ENCODE assay signal across 26 mouse cellular contexts in the genomic region with DNA sequence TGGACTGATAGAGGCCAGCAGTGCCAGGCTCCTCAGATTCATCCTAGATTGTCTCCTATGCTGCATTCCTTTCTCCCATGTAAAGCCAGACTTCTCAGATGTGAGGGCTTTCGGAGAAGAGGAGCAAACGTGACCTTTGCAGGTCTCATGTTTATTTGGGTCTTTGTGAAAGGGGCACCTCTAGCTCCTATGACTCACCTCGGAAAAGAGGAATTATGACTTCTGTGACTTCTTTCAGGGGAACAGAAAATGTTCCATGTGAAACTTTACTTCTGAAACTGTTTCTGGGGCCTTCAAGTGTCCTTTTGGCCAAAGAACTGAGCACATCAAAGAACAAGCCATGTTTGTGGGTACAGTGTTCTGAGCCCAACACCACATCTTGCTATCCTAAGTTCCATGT.
A peak's percentile ranks its signal among the peaks of the same experiment; 100 is the strongest.
DNase-seq lines count a peak whose midpoint lies in the region; ATAC-seq and TF ChIP-seq lines count a peak whose summit lies in the region.
"Had no signal": no experiment of that assay in that cellular context is flagged by ENCODE, and none has a peak within 500 bp of the region (broad histone marks: within the 10 kb centered on the region; RNA-seq: fewer than 3 reads in every experiment).

No protein-coding gene starts in this region.

- no peak overlapping the region for H3K27ac ChIP-seq in intestine, postnatal 0 days (ENCODE audit: low read depth, low read length)
- H3K27ac ChIP-seq in intestine, embryonic 15.5 days: no peak overlapping the region
- no peak overlapping the region for H3K27ac ChIP-seq in hindbrain, embryonic 16.5 days (ENCODE audit: low read depth, low read length)
- H3K27ac ChIP-seq: embryonic facial prominence, embryonic 10.5 days; embryonic facial prominence, embryonic 13.5 days; forebrain, embryonic 12.5 days; forebrain, embryonic 15.5 days; hindbrain, embryonic 12.5 days; hindbrain, embryonic 15.5 days had no signal

- TF ChIP-seq CTCF in intestine, postnatal 0 days (IDR thresholded peaks at IDR 0.05; ENCODE audit: low read depth): peak; percentile 17; the same call in 1 of the 2 replicates

- no peaks in the 10 kb centered on the region for H3K4me1 ChIP-seq in intestine, postnatal 0 days (replicated peaks; ENCODE audit: control insufficient read depth, insufficient read depth, low read length)
- H3K4me1 ChIP-seq in intestine, embryonic 15.5 days (replicated peaks): no peaks in the 10 kb centered on the region
- H3K4me1 ChIP-seq in hindbrain, embryonic 16.5 days (ENCODE audit: control insufficient read depth, insufficient read depth, low read depth, low read length): no peaks in the 10 kb centered on the region
- H3K4me1 ChIP-seq: forebrain, embryonic 12.5 days; forebrain, embryonic 15.5 days; hindbrain, embryonic 12.5 days; hindbrain, embryonic 15.5 days had no signal

- H3K4me2 ChIP-seq in intestine, postnatal 0 days (replicated peaks; ENCODE audit: low read depth): no peak overlapping the region
- no peak overlapping the region for H3K4me2 ChIP-seq in intestine, embryonic 15.5 days (replicated peaks)
- no peak overlapping the region for H3K4me2 ChIP-seq in hindbrain, embryonic 16.5 days (ENCODE audit: low read length)
- H3K4me2 ChIP-seq: embryonic facial prominence, embryonic 13.5 days; forebrain, embryonic 12.5 days; forebrain, embryonic 15.5 days; heart, embryonic 11.5 days; hindbrain, embryonic 12.5 days; hindbrain, embryonic 15.5 days had no signal

- no peak overlapping the region for H3K9ac ChIP-seq in intestine, postnatal 0 days (ENCODE audit: low read depth, low read length)
- H3K9ac ChIP-seq in intestine, embryonic 15.5 days: no peak overlapping the region
- no peak overlapping the region for H3K9ac ChIP-seq in hindbrain, embryonic 16.5 days (ENCODE audit: low read depth, low read length)
- H3K9ac ChIP-seq: embryonic facial prominence, embryonic 13.5 days; forebrain, embryonic 12.5 days; forebrain, embryonic 15.5 days; hindbrain, embryonic 12.5 days; hindbrain, embryonic 15.5 days had no signal

- no peak for DNase-seq in heart, adult 11 months
- DNase-seq in gastrocnemius, adult 18-20 months (ENCODE audit: low spot score): no peak
- DNase-seq: adrenal gland, adult 2 months; adrenal gland, postnatal 25 days; B cell, adult 2 months; cerebellum, adult 2 months; cerebellum, adult 9-11 months; cerebellum, postnatal 25 days; embryo, embryonic 11 days; gastrocnemius, postnatal 10 days; gastrocnemius, postnatal 36 days; heart, adult 18-20 months had no signal

- no peaks in the 10 kb centered on the region for H3K36me3 ChIP-seq in intestine, postnatal 0 days (ENCODE audit: control insufficient read depth, insufficient read depth)
- H3K36me3 ChIP-seq in intestine, embryonic 15.5 days: no peaks in the 10 kb centered on the region
- no peaks in the 10 kb centered on the region for H3K36me3 ChIP-seq in hindbrain, embryonic 16.5 days (ENCODE audit: control insufficient read depth, insufficient read depth, low read length)
- H3K36me3 ChIP-seq: embryonic facial prominence, embryonic 10.5 days; embryonic facial prominence, embryonic 13.5 days; forebrain, embryonic 12.5 days; forebrain, embryonic 15.5 days; hindbrain, embryonic 12.5 days; hindbrain, embryonic 15.5 days had no signal

- no peak overlapping the region for H3K4me3 ChIP-seq in intestine, postnatal 0 days (ENCODE audit: low read depth, low read length)
- H3K4me3 ChIP-seq in intestine, embryonic 15.5 days (replicated peaks): no peak overlapping the region
- H3K4me3 ChIP-seq in hindbrain, embryonic 16.5 days (ENCODE audit: low read length): no peak overlapping the region
- H3K4me3 ChIP-seq: embryonic facial prominence, embryonic 10.5 days; embryonic facial prominence, embryonic 13.5 days; erythroblast, embryonic 14.5 days; forebrain, embryonic 12.5 days; forebrain, embryonic 15.5 days; hindbrain, embryonic 12.5 days; hindbrain, embryonic 15.5 days had no signal

- no peaks in the 10 kb centered on the region for H3K27me3 ChIP-seq in intestine, postnatal 0 days (replicated peaks; ENCODE audit: control insufficient read depth, insufficient read depth, low read length)
- H3K27me3 ChIP-seq in intestine, embryonic 15.5 days (replicated peaks): no peaks in the 10 kb centered on the region
- H3K27me3 ChIP-seq in hindbrain, embryonic 16.5 days (replicated peaks; ENCODE audit: control insufficient read depth, insufficient read depth, low read length): no peaks in the 10 kb centered on the region
- H3K27me3 ChIP-seq: embryonic facial prominence, embryonic 13.5 days; forebrain, embryonic 12.5 days; forebrain, embryonic 15.5 days; hindbrain, embryonic 12.5 days; hindbrain, embryonic 15.5 days had no signal

- no peak for ATAC-seq in intestine, postnatal 0 days
- ATAC-seq in intestine, embryonic 15.5 days: no peak
- ATAC-seq in granulocyte monocyte progenitor cell, adult 5-6 weeks (replicated peaks; ENCODE audit: poor library complexity, severe bottlenecking): peak; percentile 81
- ATAC-seq in megakaryocyte progenitor cell, adult 5-6 weeks (replicated peaks; ENCODE audit: poor library complexity): peak; percentile 57
- ATAC-seq in hindbrain, embryonic 16.5 days: no peak
- ATAC-seq: forebrain, embryonic 15.5 days; intestine, embryonic 16.5 days had no signal

- 71% methylated on average over 3 of the region's 3 CpGs for WGBS in intestine, postnatal 0 days
- 80% methylated on average over 3 of the region's 3 CpGs for WGBS in intestine, embryonic 15.5 days
- WGBS in hindbrain, embryonic 16.5 days: 88% methylated on average over 3 of the region's 3 CpGs

- no peaks in the 10 kb centered on the region for H3K9me3 ChIP-seq in intestine, postnatal 0 days (ENCODE audit: control insufficient read depth)
- no peaks in the 10 kb centered on the region for H3K9me3 ChIP-seq in intestine, embryonic 15.5 days
- no peaks in the 10 kb centered on the region for H3K9me3 ChIP-seq in hindbrain, embryonic 16.5 days (ENCODE audit: control insufficient read depth, low read length)
- H3K9me3 ChIP-seq: embryonic facial prominence, embryonic 10.5 days; embryonic facial prominence, embryonic 13.5 days; forebrain, embryonic 12.5 days; forebrain, embryonic 15.5 days; hindbrain, embryonic 12.5 days; hindbrain, embryonic 15.5 days had no signal

Comparison
In these comparisons a context has a peak if more than half of its experiments do, and no peak if none do; other contexts are left out.
1. ATAC-seq: peak in granulocyte monocyte progenitor cell, adult 5-6 weeks (single experiment) and megakaryocyte progenitor cell, adult 5-6 weeks (single experiment); none in intestine, postnatal 0 days (single experiment), intestine, embryonic 15.5 days (single experiment) and hindbrain, embryonic 16.5 days (single experiment).